Comparison of ENCODE assay signal across 35 mouse cellular contexts in the genomic region with DNA sequence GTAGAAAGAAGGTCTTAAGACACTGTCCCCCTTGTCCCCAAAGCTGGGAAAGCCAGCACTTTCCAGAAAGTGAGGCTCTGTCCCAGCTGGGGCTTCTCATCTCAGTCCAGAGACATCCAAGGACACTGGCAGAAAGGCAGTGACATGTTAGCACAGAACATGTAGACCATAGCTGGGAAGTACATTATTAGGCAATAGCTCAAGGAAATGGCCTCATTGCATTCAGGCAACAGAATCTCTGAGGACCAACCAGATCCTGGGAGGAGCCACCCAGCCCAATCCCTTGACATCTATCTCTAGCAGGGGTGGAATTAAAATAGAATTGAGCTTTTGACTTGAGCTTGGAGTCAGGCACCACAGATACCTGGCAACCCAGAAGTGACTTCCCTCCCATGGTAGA. TPM values are rescaled to one million over a fixed set of nuclear protein-coding genes. Genes with fewer than 3 reads are reported as not detected.
A peak's percentile ranks its signal among the peaks of the same experiment; 100 is the strongest.
DNase-seq lines count a peak whose midpoint lies in the region; ATAC-seq and TF ChIP-seq lines count a peak whose summit lies in the region.
"Had no signal": no experiment of that assay in that cellular context is flagged by ENCODE, and none has a peak within 500 bp of the region (broad histone marks: within the 10 kb centered on the region; RNA-seq: fewer than 3 reads in every experiment).

No protein-coding gene starts in this region.

- no peaks in the 10 kb centered on the region for H3K36me3 ChIP-seq in liver, embryonic 16.5 days (ENCODE audit: control insufficient read depth, insufficient read depth)
- H3K36me3 ChIP-seq in liver, embryonic 11.5 days (ENCODE audit: control insufficient read depth, insufficient read depth, low read length) = no peaks in the 10 kb centered on the region
- H3K36me3 ChIP-seq: embryonic facial prominence, embryonic 13.5 days; forebrain, embryonic 10.5 days; forebrain, embryonic 15.5 days; hindbrain, embryonic 10.5 days; hindbrain, embryonic 15.5 days; liver, embryonic 13.5 days; lung, embryonic 15.5 days; midbrain, embryonic 13.5 days had no signal

- H3K4me3 ChIP-seq in liver, embryonic 16.5 days (ENCODE audit: low read depth, low read length) = no peak overlapping the region
- no peak overlapping the region for H3K4me3 ChIP-seq in liver, embryonic 11.5 days (ENCODE audit: low read depth, low read length)
- no peak overlapping the region for H3K4me3 ChIP-seq in bone marrow, adult 2 months (replicated peaks; ENCODE audit: control insufficient read depth, low read depth, low read length)
- no peak overlapping the region for H3K4me3 ChIP-seq in cerebellum, adult 2 months (replicated peaks; ENCODE audit: insufficient read depth, low read depth, low read length)
- H3K4me3 ChIP-seq: embryonic facial prominence, embryonic 13.5 days; forebrain, embryonic 10.5 days; forebrain, embryonic 15.5 days; hindbrain, embryonic 10.5 days; hindbrain, embryonic 15.5 days; liver, embryonic 13.5 days; lung, embryonic 15.5 days; midbrain, embryonic 13.5 days had no signal

- H3K4me2 ChIP-seq in liver, embryonic 16.5 days (ENCODE audit: low read depth, low read length) = peak overlapping the region; percentile 13
- H3K4me2 ChIP-seq in liver, embryonic 11.5 days = no peak overlapping the region
- H3K4me2 ChIP-seq: embryonic facial prominence, embryonic 13.5 days; forebrain, embryonic 15.5 days; hindbrain, embryonic 15.5 days; liver, embryonic 13.5 days; lung, embryonic 15.5 days; midbrain, embryonic 13.5 days had no signal

- H3K4me1 ChIP-seq in liver, embryonic 16.5 days (ENCODE audit: control insufficient read depth, low read depth, low read length) = peaks cover 3% of the 10 kb centered on the region; the same call in 1 of the 2 replicates
- no peaks in the 10 kb centered on the region for H3K4me1 ChIP-seq in liver, embryonic 11.5 days (replicated peaks; ENCODE audit: control insufficient read depth, insufficient read depth, low read length)
- peaks cover 5% of the 10 kb centered on the region for H3K4me1 ChIP-seq in bone marrow, adult 2 months (ENCODE audit: control insufficient read depth, insufficient read depth, low read length)
- no peaks in the 10 kb centered on the region for H3K4me1 ChIP-seq in cerebellum, adult 2 months (ENCODE audit: control insufficient read depth, insufficient read depth, low read length)
- H3K4me1 ChIP-seq: embryonic facial prominence, embryonic 13.5 days; forebrain, embryonic 10.5 days; forebrain, embryonic 15.5 days; hindbrain, embryonic 10.5 days; hindbrain, embryonic 15.5 days; lung, embryonic 15.5 days; midbrain, embryonic 13.5 days had no signal

- no peaks in the 10 kb centered on the region for H3K27me3 ChIP-seq in liver, embryonic 16.5 days (ENCODE audit: control insufficient read depth, insufficient read depth, low read depth, low read length)
- no peaks in the 10 kb centered on the region for H3K27me3 ChIP-seq in liver, embryonic 11.5 days (replicated peaks; ENCODE audit: control insufficient read depth, insufficient read depth, low read length)
- no peaks in the 10 kb centered on the region for H3K27me3 ChIP-seq in cerebellum, adult 2 months (ENCODE audit: control insufficient read depth, insufficient read depth, low read length)
- H3K27me3 ChIP-seq: embryonic facial prominence, embryonic 13.5 days; forebrain, embryonic 15.5 days; hindbrain, embryonic 15.5 days; liver, embryonic 13.5 days; lung, embryonic 15.5 days; midbrain, embryonic 13.5 days had no signal

- TF ChIP-seq POLR2A in bone marrow, adult 2 months (IDR thresholded peaks at IDR 0.05; ENCODE audit: borderline replicate concordance, control insufficient read depth, low read depth, low read length) = no peak
- no peak for TF ChIP-seq POLR2A in cerebellum, adult 2 months (IDR thresholded peaks at IDR 0.05; ENCODE audit: borderline replicate concordance, insufficient read depth, low read length)

- no peak for DNase-seq in liver, embryonic 11.5 days (ENCODE audit: low spot score)
- no peak for DNase-seq in layer of hippocampus, postnatal 25 days (ENCODE audit: extremely low spot score in 1 of 2, low spot score in 1 of 2)
- DNase-seq in cerebellum, adult 2 months = no peak
- DNase-seq in spleen, adult 12 weeks (ENCODE audit: low spot score) = no peak
- DNase-seq: adrenal gland, postnatal 14 days; cerebellum, adult 9-10 months; cerebellum, postnatal 36 days; embryo, embryonic 11 days; gastrocnemius, postnatal 25 days; heart, postnatal 14 days; kidney, adult 18-20 months; kidney, postnatal 4 days; liver, embryonic 13.5 days; retina, postnatal 1 day; right cerebral cortex, postnatal 14 days; spleen, adult 18-20 months; thymus, postnatal 14 days had no signal

- no peak for TF ChIP-seq CTCF in bone marrow, adult 2 months (IDR thresholded peaks at IDR 0.05; ENCODE audit: control insufficient read depth, insufficient read depth, low read length)
- no peak for TF ChIP-seq CTCF in cerebellum, adult 2 months (IDR thresholded peaks at IDR 0.05; ENCODE audit: borderline replicate concordance, insufficient read depth, low read depth, low read length)

- no peaks in the 10 kb centered on the region for H3K9me3 ChIP-seq in liver, embryonic 16.5 days (replicated peaks; ENCODE audit: control insufficient read depth, low read length)
- no peaks in the 10 kb centered on the region for H3K9me3 ChIP-seq in liver, embryonic 11.5 days (ENCODE audit: control insufficient read depth, low read length)
- H3K9me3 ChIP-seq: forebrain, embryonic 15.5 days; hindbrain, embryonic 10.5 days; hindbrain, embryonic 15.5 days; liver, embryonic 13.5 days; lung, embryonic 15.5 days; midbrain, embryonic 13.5 days had no signal

- H3K9ac ChIP-seq in liver, embryonic 16.5 days (ENCODE audit: low read depth, low read length) = no peak overlapping the region
- no peak overlapping the region for H3K9ac ChIP-seq in liver, embryonic 11.5 days (ENCODE audit: low read depth, low read length)
- H3K9ac ChIP-seq: embryonic facial prominence, embryonic 13.5 days; forebrain, embryonic 15.5 days; hindbrain, embryonic 15.5 days; liver, embryonic 13.5 days; lung, embryonic 15.5 days; midbrain, embryonic 13.5 days had no signal

- H3K27ac ChIP-seq in liver, embryonic 16.5 days (ENCODE audit: low read length) = peak overlapping the region; percentile 80
- no peak overlapping the region for H3K27ac ChIP-seq in liver, embryonic 11.5 days (ENCODE audit: low read depth, low read length)
- peak overlapping the region; percentile 73 for H3K27ac ChIP-seq in bone marrow, adult 2 months (ENCODE audit: control insufficient read depth, insufficient read depth, low read depth, low read length, poor library complexity)
- no peak overlapping the region for H3K27ac ChIP-seq in cerebellum, adult 2 months (ENCODE audit: insufficient read depth, low read length)
- H3K27ac ChIP-seq: embryonic facial prominence, embryonic 13.5 days; forebrain, embryonic 10.5 days; forebrain, embryonic 15.5 days; hindbrain, embryonic 10.5 days; hindbrain, embryonic 15.5 days; lung, embryonic 15.5 days; midbrain, embryonic 13.5 days had no signal

- no peak for ATAC-seq in liver, embryonic 16.5 days (ENCODE audit: low read depth)
- ATAC-seq in liver, embryonic 11.5 days (replicated peaks; ENCODE audit: low FRiP score) = no peak
- peak; percentile 62 for ATAC-seq in common myeloid progenitor, adult 5-6 weeks (replicated peaks; ENCODE audit: low read depth, poor library complexity, severe bottlenecking)
- 0 out of 2 replicates have a peak, but pooled peaks have one; percentile 28 for ATAC-seq in megakaryocyte-erythroid progenitor cell, adult 5-6 weeks (replicated peaks; ENCODE audit: low FRiP score, low TSS enrichment, poor library complexity, severe bottlenecking)
- ATAC-seq: activated CD4-positive, CD25-positive, alpha-beta regulatory T cell, adult 4 months; forebrain, embryonic 15.5 days; midbrain, embryonic 13.5 days had no signal

RNA-seq across cellular contexts. Expression of a gene that starts 6.7 kb away (rescaled TPM):
- polyA plus RNA-seq in liver, embryonic 16.5 days (2015; fragmentation: Nextera tagmentation; extraction: Ambion mirVana) = 199 and 246 TPM in 2 replicates
- polyA plus RNA-seq in liver, embryonic 11.5 days (2014; fragmentation: Nextera tagmentation; extraction: Ambion mirVana) = 11.5 and 11.7 TPM in 2 replicates
- polyA plus RNA-seq in bone marrow, adult 2 months (2011; ENCODE audit: insufficient read depth, insufficient read length, low replicate concordance, missing spikeins) = 219 and 732 TPM in 2 replicates
- total RNA-seq in common myeloid progenitor, adult 5-6 weeks (2017) = 19.9 and 26.4 TPM in 2 replicates
- 5.8 TPM in 1 of 2 replicates, not detected in the other for total RNA-seq in megakaryocyte-erythroid progenitor cell, adult 5-6 weeks (2014; fragmentation: Nextera tagmentation)
- total RNA-seq in megakaryocyte-erythroid progenitor cell, adult 5-6 weeks (2017) = 2.4 and 2.8 TPM in 2 replicates
- not detected for total RNA-seq in layer of hippocampus, postnatal 25 days (2021)
- 0.38 and 0.44 TPM in 2 replicates for polyA plus RNA-seq in cerebellum, adult 2 months (2012; rRNA removed)
- total RNA-seq: CH12.LX; ES-E14; left cerebral cortex, postnatal 10 days had no signal
- polyA plus RNA-seq: activated CD4-positive, CD25-positive, alpha-beta regulatory T cell, adult 4 months; C2C12; neural tube, embryonic 14.5 days had no signal

RNA-seq across cellular contexts. Expression of a gene that starts 20.0 kb away (rescaled TPM):
- 10.3 TPM in 2 replicates for polyA plus RNA-seq in liver, embryonic 16.5 days (2015; fragmentation: Nextera tagmentation; extraction: Ambion mirVana)
- polyA plus RNA-seq in liver, embryonic 11.5 days (2014; fragmentation: Nextera tagmentation; extraction: Ambion mirVana) = 21.4 and 23.6 TPM in 2 replicates
- polyA plus RNA-seq in bone marrow, adult 2 months (2011; ENCODE audit: insufficient read depth, insufficient read length, low replicate concordance, missing spikeins) = 7.0 and 16.2 TPM in 2 replicates
- total RNA-seq in common myeloid progenitor, adult 5-6 weeks (2017) = 12.4 and 17.7 TPM in 2 replicates
- total RNA-seq in megakaryocyte-erythroid progenitor cell, adult 5-6 weeks (2014; fragmentation: Nextera tagmentation) = 3.1 and 6.8 TPM in 2 replicates
- 7.5 and 11.0 TPM in 2 replicates for total RNA-seq in megakaryocyte-erythroid progenitor cell, adult 5-6 weeks (2017)
- 10 to 100 TPM; 14.9 to 16.2 TPM for total RNA-seq in layer of hippocampus, postnatal 25 days (2021)
- 9.8 and 10.3 TPM in 2 replicates for polyA plus RNA-seq in cerebellum, adult 2 months (2012; rRNA removed)

RNA-seq across cellular contexts. Expression of a gene that starts 20.0 kb away (rescaled TPM):
- polyA plus RNA-seq in liver, embryonic 16.5 days (2015; fragmentation: Nextera tagmentation; extraction: Ambion mirVana) = 10.4 and 10.5 TPM in 2 replicates
- polyA plus RNA-seq in liver, embryonic 11.5 days (2014; fragmentation: Nextera tagmentation; extraction: Ambion mirVana) = 25.1 and 29.0 TPM in 2 replicates
- 13.6 and 27.3 TPM in 2 replicates for polyA plus RNA-seq in bone marrow, adult 2 months (2011; ENCODE audit: insufficient read depth, insufficient read length, low replicate concordance, missing spikeins)
- 43.7 and 52.7 TPM in 2 replicates for total RNA-seq in common myeloid progenitor, adult 5-6 weeks (2017)
- 21.0 and 26.5 TPM in 2 replicates for total RNA-seq in megakaryocyte-erythroid progenitor cell, adult 5-6 weeks (2014; fragmentation: Nextera tagmentation)
- 40.9 and 47.8 TPM in 2 replicates for total RNA-seq in megakaryocyte-erythroid progenitor cell, adult 5-6 weeks (2017)
- total RNA-seq in layer of hippocampus, postnatal 25 days (2021) = 10 to 100 TPM; 24.9 to 26.9 TPM
- polyA plus RNA-seq in cerebellum, adult 2 months (2012; rRNA removed) = 23.8 and 25.3 TPM in 2 replicates

RNA-seq across cellular contexts. Expression of a gene that starts 22.8 kb away (rescaled TPM):
- 16.0 and 16.4 TPM in 2 replicates for polyA plus RNA-seq in liver, embryonic 16.5 days (2015; fragmentation: Nextera tagmentation; extraction: Ambion mirVana)
- 58.3 and 64.8 TPM in 2 replicates for polyA plus RNA-seq in liver, embryonic 11.5 days (2014; fragmentation: Nextera tagmentation; extraction: Ambion mirVana)
- polyA plus RNA-seq in bone marrow, adult 2 months (2011; ENCODE audit: insufficient read depth, insufficient read length, low replicate concordance, missing spikeins) = 5.0 and 12.8 TPM in 2 replicates
- total RNA-seq in common myeloid progenitor, adult 5-6 weeks (2017) = 21.9 and 23.1 TPM in 2 replicates
- 16.0 and 58.0 TPM in 2 replicates for total RNA-seq in megakaryocyte-erythroid progenitor cell, adult 5-6 weeks (2014; fragmentation: Nextera tagmentation)
- 15.2 and 29.0 TPM in 2 replicates for total RNA-seq in megakaryocyte-erythroid progenitor cell, adult 5-6 weeks (2017)
- total RNA-seq in layer of hippocampus, postnatal 25 days (2021) = 10 to 100 TPM; 22.5 to 25.1 TPM
- polyA plus RNA-seq in cerebellum, adult 2 months (2012; rRNA removed) = 29.4 and 31.6 TPM in 2 replicates

RNA-seq across cellular contexts. Expression of a gene that starts 28.7 kb away (rescaled TPM):
- 0.37 and 0.48 TPM in 2 replicates for polyA plus RNA-seq in liver, embryonic 16.5 days (2015; fragmentation: Nextera tagmentation; extraction: Ambion mirVana)
- polyA plus RNA-seq in liver, embryonic 11.5 days (2014; fragmentation: Nextera tagmentation; extraction: Ambion mirVana) = 2.7 and 3.4 TPM in 2 replicates
- 3.9 and 8.3 TPM in 2 replicates for polyA plus RNA-seq in bone marrow, adult 2 months (2011; ENCODE audit: insufficient read depth, insufficient read length, low replicate concordance, missing spikeins)
- 0.82 and 1.0 TPM in 2 replicates for total RNA-seq in common myeloid progenitor, adult 5-6 weeks (2017)
- 2.4 and 4.6 TPM in 2 replicates for total RNA-seq in megakaryocyte-erythroid progenitor cell, adult 5-6 weeks (2014; fragmentation: Nextera tagmentation)
- 0.75 and 1.3 TPM in 2 replicates for total RNA-seq in megakaryocyte-erythroid progenitor cell, adult 5-6 weeks (2017)
- total RNA-seq in layer of hippocampus, postnatal 25 days (2021) = 1 to 10 TPM; 1.9 to 2.3 TPM
- polyA plus RNA-seq in cerebellum, adult 2 months (2012; rRNA removed) = 0.08 TPM in 1 of 2 replicates, not detected in the other
- total RNA-seq: gastrocnemius, postnatal 25 days had no signal
- polyA plus RNA-seq: C2C12; heart, embryonic 14.5 days had no signal

Comparison
In these comparisons a context has a peak if more than half of its experiments do, and no peak if none do; other contexts are left out.
1. H3K27ac ChIP-seq: peak in liver, embryonic 16.5 days (single experiment) and bone marrow, adult 2 months (single experiment); none in liver, embryonic 11.5 days (single experiment) and cerebellum, adult 2 months (single experiment).
2. RNA of a gene that starts 6.7 kb away (polyA plus RNA-seq): 219 to 732 TPM in bone marrow, adult 2 months and 199 to 246 TPM in liver, embryonic 16.5 days; 11.5 to 11.7 TPM in liver, embryonic 11.5 days and 0.38 to 0.44 TPM in cerebellum, adult 2 months; every median in the first group is over 10 times any median in the second.
3. ATAC-seq: peak in common myeloid progenitor, adult 5-6 weeks (single experiment) and megakaryocyte-erythroid progenitor cell, adult 5-6 weeks (single experiment); none in liver, embryonic 16.5 days (single experiment) and liver, embryonic 11.5 days (single experiment).